Mouse (Mus musculus) testis, adult 2 months (tissue): ENCODE results near the gene Scarf1.

ENCODE experiments used
- CTCF ChIP-seq: fragments of 200-500 bp; IDR thresholded peaks from 2 replicates; pipeline ENCODE4 v1.5.1; 2012; ENCODE audit warnings: low read depth, mild to moderate bottlenecking, inconsistent platforms, low read length, moderate library complexity; ENCODE audit not compliant: control insufficient read depth, insufficient read depth, insufficient replicate concordance
- POLR2A ChIP-seq: fragments of 200-500 bp; IDR thresholded peaks from 2 replicates; pipeline ENCODE4 v1.6.1; 2012; ENCODE audit warnings: low read depth, mild to moderate bottlenecking, inconsistent platforms, low read length, moderate library complexity; ENCODE audit not compliant: control insufficient read depth

DNA sequence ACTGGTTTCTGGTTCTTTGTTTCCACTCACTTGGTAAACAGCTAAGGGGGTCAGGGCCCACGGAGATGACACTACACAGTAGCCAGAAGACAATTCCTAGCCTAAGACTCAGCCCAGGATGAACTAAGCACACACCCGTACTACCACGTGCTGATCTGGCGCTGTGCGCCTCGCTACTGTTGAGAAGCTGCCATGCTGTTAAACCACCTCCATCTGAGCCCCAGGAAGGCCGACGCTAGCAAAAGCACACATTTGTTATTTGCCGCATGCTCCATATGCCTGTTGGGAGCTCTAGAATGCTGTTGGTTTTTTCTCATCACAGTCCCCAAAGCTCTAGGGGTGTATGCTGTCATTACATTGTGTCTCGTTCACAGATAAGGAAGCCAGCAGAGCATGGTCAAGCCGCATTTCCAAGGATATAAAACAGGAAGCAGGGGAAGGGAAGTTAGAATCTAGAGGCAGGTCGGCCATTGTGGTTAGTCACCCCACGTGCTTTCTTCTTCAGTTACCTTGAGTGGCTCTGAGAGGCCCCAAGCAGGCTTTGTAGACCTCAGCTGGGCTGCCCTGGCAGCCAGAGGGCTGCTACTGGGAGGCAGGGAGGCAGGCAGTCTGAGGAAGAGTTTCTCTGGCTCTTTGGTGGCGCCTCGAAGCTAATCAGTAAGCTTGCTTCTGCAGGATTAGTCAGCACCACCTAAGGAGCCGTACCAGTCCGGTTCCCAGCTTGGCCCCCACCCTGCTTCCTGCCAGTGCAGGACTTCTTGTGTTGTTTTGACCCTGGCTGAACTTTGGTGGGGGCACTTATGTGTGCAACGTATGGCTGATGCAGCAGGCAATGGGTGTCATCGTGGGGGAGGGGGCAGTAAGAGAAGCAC is 27.6 kb downstream of the Scarf1 start:
- TF ChIP-seq CTCF (no peak), POLR2A (no peak)
